Mouse (Mus musculus) liver, postnatal 0 days (tissue): Measurements from ENCODE around the gene Dnajb3. TPM values are rescaled to one million over a fixed set of nuclear protein-coding genes. Genes with fewer than 3 reads are reported as not detected.

ENCODE experiments used
- ATAC-seq: fragments of 200-750 bp; cut with Nextera tagmentation; 2 replicates; pipeline ENCODE4 v1.8.0; 2017; ENCODE audit warnings: mild to moderate bottlenecking, moderate library complexity
- DNase-seq: peaks from one replicate; pipeline ENCODE4 v3.0.0-alpha.2; 2016
- H3K27ac ChIP-seq: fragments of 300-500 bp; sonication (generic); 2 replicates; pipeline ENCODE4 v1.5.1; 2014; ENCODE audit warnings: antibody characterized with exemption, moderate library complexity, mild to moderate bottlenecking, low read depth
- H3K27me3 ChIP-seq: fragments of 300-500 bp; sonication (generic); 2 replicates; pipeline ENCODE4 v1.6.1; 2014; ENCODE audit warnings: low read length, control low read depth, mixed read lengths; ENCODE audit not compliant: insufficient read depth
- H3K36me3 ChIP-seq: fragments of 300-500 bp; sonication (generic); replicated peaks from 2 replicates; pipeline ENCODE4 v1.6.1; 2014; ENCODE audit warnings: mild to moderate bottlenecking, control low read depth, low read length, moderate library complexity, mixed read lengths; ENCODE audit not compliant: insufficient read depth
- H3K4me1 ChIP-seq: fragments of 300-500 bp; sonication (generic); 2 replicates; pipeline ENCODE4 v1.6.1; 2014; ENCODE audit warnings: antibody characterized with exemption, mild to moderate bottlenecking, control low read depth; ENCODE audit not compliant: insufficient read depth
- H3K4me2 ChIP-seq: fragments of 300-500 bp; sonication (generic); 2 replicates; pipeline ENCODE4 v1.6.1; 2014; ENCODE audit warnings: low read depth, mild to moderate bottlenecking, low read length, moderate library complexity, mixed read lengths
- H3K4me3 ChIP-seq: fragments of 300-500 bp; sonication (generic); 2 replicates; pipeline ENCODE4 v1.5.1; 2014; ENCODE audit warnings: low read depth, low read length
- H3K9ac ChIP-seq: fragments of 300-500 bp; sonication (generic); replicated peaks from 2 replicates; pipeline ENCODE4 v1.6.1; 2014; ENCODE audit warnings: mild to moderate bottlenecking, moderate library complexity
- H3K9me3 ChIP-seq: fragments of 300-500 bp; sonication (generic); 2 replicates; pipeline ENCODE4 v1.6.1; 2016; ENCODE audit warnings: mild to moderate bottlenecking, control low read depth, low read length, mixed read lengths
- CTCF ChIP-seq: sonication (generic); IDR thresholded peaks from 2 replicates; pipeline ENCODE4 v1.5.1; 2016; ENCODE audit warnings: antibody characterized with exemption, low read depth
- EP300 ChIP-seq: IDR thresholded peaks from 2 replicates; pipeline ENCODE4 v1.6.1; 2016; ENCODE audit warnings: antibody characterized with exemption, low read depth, mild to moderate bottlenecking
- WGBS: fragments of 180-500 bp; shearing (Covaris S2); extraction: QIAGEN DNeasy Blood & Tissue Kit; methylation state at CpG from one replicate; pipeline ENCODE4 v1.1.7; 2014; ENCODE audit not compliant: insufficient replicate concordance; 5-methylcytosine and 5-hydroxymethylcytosine counted together
- polyA plus RNA-seq: library from polyadenylated mRNA; unstranded; fragments of >200 nt; fragmentation: Nextera tagmentation; extraction: Ambion mirVana; gene quantifications from 2 replicates; pipeline ENCODE4 v1.2.1, GENCODE M21; 2015

Dnajb3 gene
- polyA plus RNA-seq, 1 experiment from 2014 or later, result 7.1 TPM

GRCm38 (mm10) chr1:88238771-88239170 is 33.2 kb upstream of the Dnajb3 start:
- H3K36me3 ChIP-seq, result no peaks in the 10 kb centered on the region
- WGBS, result 73% methylated on average over 6 of the region's 6 CpGs
- H3K27me3 ChIP-seq, result no peaks in the 10 kb centered on the region
- no peak overlapping the region for H3K9ac ChIP-seq
- no peak overlapping the region for H3K4me2 ChIP-seq
- DNase-seq, result no peak
- no peaks in the 10 kb centered on the region; the same call in 1 of the 2 replicates for H3K4me1 ChIP-seq
- H3K9me3 ChIP-seq, result peaks cover 35% of the 10 kb centered on the region
- no peak for TF ChIP-seq EP300
- no peak for TF ChIP-seq CTCF
- ATAC-seq, result no peak
- H3K4me3 ChIP-seq, result no peak overlapping the region
- no peak overlapping the region for H3K27ac ChIP-seq

GRCm38 (mm10) chr1:88237311-88237710 is 31.7 kb upstream of the Dnajb3 start:
- Histone ChIP-seq H3K4me2 (no peak overlapping the region), H3K27ac (no peak overlapping the region), H3K4me1 (no peaks in the 10 kb centered on the region; the same call in 1 of the 2 replicates), H3K4me3 (no peak overlapping the region), H3K9me3 (peaks cover 35% of the 10 kb centered on the region), H3K27me3 (no peaks in the 10 kb centered on the region), H3K9ac (no peak overlapping the region), H3K36me3 (no peaks in the 10 kb centered on the region)
- WGBS, result 63% methylated on average over 5 of the region's 5 CpGs
- peak; percentile 70 for ATAC-seq
- TF ChIP-seq EP300 (no peak), CTCF (no peak)
- DNase-seq, result peak; percentile 76

- 47% methylated on average over 4 of the region's 4 CpGs for WGBS
Observed at GRCm38 (mm10) chr1:88235894-88236415, 30.4 kb upstream of the Dnajb3 start.

GRCm38 (mm10) chr1:88235046-88235893 is 29.7 kb upstream of the Dnajb3 start:
- Histone ChIP-seq H3K9me3 (peaks cover 29% of the 10 kb centered on the region), H3K27me3 (no peaks in the 10 kb centered on the region), H3K9ac (no peak overlapping the region), H3K4me3 (no peak overlapping the region), H3K27ac (no peak overlapping the region), H3K4me2 (no peak overlapping the region), H3K4me1 (no peaks in the 10 kb centered on the region; the same call in 1 of the 2 replicates), H3K36me3 (no peaks in the 10 kb centered on the region)
- ATAC-seq (no peak), DNase-seq (no peak)
- no peak for TF ChIP-seq CTCF
- no peak for TF ChIP-seq EP300
- whole genome bisulfite sequencing, result 58% methylated on average over 11 of the region's 11 CpGs

More at GRCm38 (mm10) chr1:88235894-88236415, 30.4 kb upstream of the Dnajb3 start:
- H3K9me3 ChIP-seq, result peaks cover 35% of the 10 kb centered on the region
- no peaks in the 10 kb centered on the region; the same call in 1 of the 2 replicates for H3K4me1 ChIP-seq
- no peak overlapping the region for H3K27ac ChIP-seq
- no peaks in the 10 kb centered on the region for H3K27me3 ChIP-seq
- H3K36me3 ChIP-seq, result no peaks in the 10 kb centered on the region
- no peak for ATAC-seq
- no peak overlapping the region for H3K4me3 ChIP-seq
- TF ChIP-seq EP300 (no peak), CTCF (no peak)
- no peak overlapping the region for H3K9ac ChIP-seq
- no peak for DNase-seq
- no peak overlapping the region for H3K4me2 ChIP-seq

GRCm38 (mm10) chr1:88234646-88235045 is 29.1 kb upstream of the Dnajb3 start:
- TF ChIP-seq EP300 (no peak), CTCF (no peak)
- WGBS, result 41% methylated on average over 5 of the region's 5 CpGs

GRCm38 (mm10) chr1:88234248-88234610 is 28.6 kb upstream of the Dnajb3 start:
- Histone ChIP-seq H3K9ac (no peak overlapping the region), H3K27me3 (no peaks in the 10 kb centered on the region), H3K36me3 (no peaks in the 10 kb centered on the region), H3K9me3 (peaks cover 25% of the 10 kb centered on the region), H3K4me3 (no peak overlapping the region), H3K4me1 (no peaks in the 10 kb centered on the region; the same call in 1 of the 2 replicates), H3K27ac (no peak overlapping the region), H3K4me2 (no peak overlapping the region)
- ATAC-seq (no peak), DNase-seq (no peak)
- WGBS, result 54% methylated on average over 4 of the region's 4 CpGs
- TF ChIP-seq CTCF, result no peak

More at GRCm38 (mm10) chr1:88234646-88235045, 29.1 kb upstream of the Dnajb3 start:
- Histone ChIP-seq H3K36me3 (no peaks in the 10 kb centered on the region), H3K4me3 (no peak overlapping the region), H3K4me1 (no peaks in the 10 kb centered on the region; the same call in 1 of the 2 replicates), H3K27ac (no peak overlapping the region), H3K9me3 (peaks cover 29% of the 10 kb centered on the region), H3K9ac (no peak overlapping the region), H3K27me3 (no peaks in the 10 kb centered on the region), H3K4me2 (no peak overlapping the region)
- DNase-seq, result no peak
- ATAC-seq, result no peak
